Mouse (Mus musculus) right cerebral cortex, postnatal 14 days (tissue): ENCODE measurements around the gene Rab1a.
A peak's percentile ranks its signal among the peaks of the same experiment; 100 is the strongest.

Experiments
- DNase-seq: peaks from one replicate; pipeline ENCODE4 v3.0.0; 2022

The Rab1a gene

GRCm38 (mm10) chr11:20248840-20249239 lies 47.6 kb downstream of the Rab1a start:
- DNase-seq = no peak

- peak; percentile 92 for DNase-seq
These were observed 48.3 kb downstream of the Rab1a start, which contains the start of gene Cep68 for GRCm38 (mm10) chr11:20249296-20250110. TSS of gene Cep68 (minus strand) at chr11:20249429.

GRCm38 (mm10) chr11:20250476-20251178 lies 49.4 kb downstream of the Rab1a start:
- DNase-seq = no peak

- DNase-seq = no peak
These were observed 51.9 kb downstream of the Rab1a start for GRCm38 (mm10) chr11:20253088-20253487.

- DNase-seq = no peak
These were observed 53.6 kb downstream of the Rab1a start for GRCm38 (mm10) chr11:20254791-20255190.

GRCm38 (mm10) chr11:20262628-20263380 lies 61.6 kb downstream of the Rab1a start:
- DNase-seq = no peak

GRCm38 (mm10) chr11:20269885-20270284 lies 68.7 kb downstream of the Rab1a start:
- DNase-seq = no peak

GRCm38 (mm10) chr11:20275974-20276373 lies 74.7 kb downstream of the Rab1a start:
- no peak for DNase-seq
